Mouse (Mus musculus) cerebellum, postnatal 36 days (tissue): ENCODE results near the gene Dnaja4.

Source experiments
- DNase-seq, 2 experiments: peaks; one replicate each; pipeline ENCODE4 v3.0.0; 2021 to 2022; ENCODE audit warnings: mixed read lengths in 2 of 2

Gene Dnaja4

GRCm38 (mm10) chr9:54752944-54753295 is 54.2 kb downstream of the Dnaja4 start:
- DNase-seq, result no peak

GRCm38 (mm10) chr9:54759592-54759991 is 60.9 kb downstream of the Dnaja4 start:
- DNase-seq, result no peak

- no peak for DNase-seq
Measured at GRCm38 (mm10) chr9:54764091-54764490, 65.4 kb downstream of the Dnaja4 start.

- no peak for DNase-seq
Measured at GRCm38 (mm10) chr9:54764561-54765217, 66.0 kb downstream of the Dnaja4 start, which contains the start of gene Crabp1. Gene Crabp1, plus strand, starts transcription at chr9:54764748.

GRCm38 (mm10) chr9:54765336-54766085 is 66.8 kb downstream of the Dnaja4 start:
- DNase-seq, result no peak
